Mouse (Mus musculus) testis, adult 2 months (tissue): ENCODE data around the gene Slc7a8. TPM values are rescaled to one million over a fixed set of nuclear protein-coding genes. Genes with fewer than 3 reads are reported as not detected.

Source experiments
- H3K27ac ChIP-seq: fragments of 200-500 bp; 2 replicates; pipeline ENCODE4 v1.5.1; 2012; ENCODE audit warnings: low read depth, low read length; ENCODE audit not compliant: control insufficient read depth, insufficient read depth
- H3K27me3 ChIP-seq: fragments of 200-500 bp; 2 replicates; pipeline ENCODE4 v1.6.1; 2012; ENCODE audit warnings: mild to moderate bottlenecking, low read length, moderate library complexity; ENCODE audit not compliant: control insufficient read depth, insufficient read depth
- H3K36me3 ChIP-seq: fragments of 200-500 bp; 2 replicates; pipeline ENCODE4 v1.6.1; 2012; ENCODE audit warnings: mild to moderate bottlenecking, low read length; ENCODE audit not compliant: control insufficient read depth, insufficient read depth
- H3K4me1 ChIP-seq: fragments of 200-500 bp; 2 replicates; pipeline ENCODE4 v1.6.1; 2012; ENCODE audit warnings: low read length; ENCODE audit not compliant: control insufficient read depth, insufficient read depth
- H3K4me3 ChIP-seq: fragments of 200-500 bp; 2 replicates; pipeline ENCODE4 v1.5.1; 2012; ENCODE audit warnings: low read depth, mild to moderate bottlenecking, low read length, moderate library complexity, mixed read lengths; ENCODE audit not compliant: control insufficient read depth
- CTCF ChIP-seq: fragments of 200-500 bp; IDR thresholded peaks from 2 replicates; pipeline ENCODE4 v1.5.1; 2012; ENCODE audit warnings: low read depth, mild to moderate bottlenecking, inconsistent platforms, low read length, moderate library complexity; ENCODE audit not compliant: control insufficient read depth, insufficient read depth, insufficient replicate concordance
- POLR2A ChIP-seq: fragments of 200-500 bp; IDR thresholded peaks from 2 replicates; pipeline ENCODE4 v1.6.1; 2012; ENCODE audit warnings: low read depth, mild to moderate bottlenecking, inconsistent platforms, low read length, moderate library complexity; ENCODE audit not compliant: control insufficient read depth
- polyA plus RNA-seq: library from polyadenylated mRNA; depleted of rRNA; stranded (reverse); fragments of >200 nt; gene quantifications from 2 replicates; pipeline ENCODE4 v1.2.3, GENCODE M21; 2012

The Slc7a8 gene
- polyA plus RNA-seq, 1 experiment = 27.5 TPM

DNA sequence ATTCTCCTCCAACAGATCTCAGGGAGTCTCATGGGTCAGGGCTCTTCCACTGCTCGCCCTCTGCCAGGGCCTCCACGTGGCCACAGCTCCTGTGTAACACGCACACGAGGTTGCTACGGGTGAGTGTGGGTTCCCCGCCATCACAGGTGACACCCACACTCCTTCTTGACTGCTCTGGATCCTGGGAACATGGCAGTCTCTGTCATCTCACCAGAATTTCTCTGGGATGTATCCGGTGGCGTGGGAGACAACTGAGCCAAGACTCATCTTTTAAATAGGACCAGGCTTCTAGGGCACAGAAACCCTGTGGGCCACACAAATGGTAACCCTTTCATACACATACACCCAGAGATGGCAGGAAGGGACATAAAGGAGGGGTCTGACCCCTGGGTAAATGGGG is 49.5 kb downstream of the Slc7a8 start:
- H3K4me3 ChIP-seq = no peak overlapping the region
- no peak for TF ChIP-seq CTCF
- TF ChIP-seq POLR2A = no peak
- no peak overlapping the region for H3K27ac ChIP-seq
- H3K4me1 ChIP-seq = no peaks in the 10 kb centered on the region
- no peaks in the 10 kb centered on the region for H3K36me3 ChIP-seq
- H3K27me3 ChIP-seq = no peaks in the 10 kb centered on the region

DNA sequence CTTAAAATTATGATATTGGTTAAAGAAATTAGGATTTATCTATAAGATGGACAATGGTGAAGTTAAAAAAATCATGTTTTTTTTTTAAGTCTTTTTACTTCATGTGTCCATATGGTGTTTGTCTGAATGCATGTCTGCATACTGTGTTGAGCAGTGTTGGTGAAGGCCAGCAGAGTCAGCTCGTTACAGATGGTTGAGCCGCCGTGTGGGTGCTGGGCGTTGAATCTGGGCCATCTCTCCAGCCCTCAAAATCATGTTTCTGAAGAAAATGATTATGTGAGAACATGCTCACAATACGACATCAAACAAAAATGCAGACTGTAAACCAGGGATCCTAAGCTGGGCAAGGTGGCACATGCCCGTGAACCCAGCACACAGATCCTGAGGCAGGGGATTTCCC is 51.4 kb downstream of the Slc7a8 start:
- Histone ChIP-seq H3K4me3 (no peak overlapping the region), H3K27me3 (no peaks in the 10 kb centered on the region), H3K36me3 (no peaks in the 10 kb centered on the region), H3K27ac (no peak overlapping the region), H3K4me1 (no peaks in the 10 kb centered on the region)
- TF ChIP-seq CTCF = no peak
- no peak for TF ChIP-seq POLR2A

- TF ChIP-seq CTCF (no peak), POLR2A (no peak)
- H3K27me3 ChIP-seq = no peaks in the 10 kb centered on the region
- H3K36me3 ChIP-seq = no peaks in the 10 kb centered on the region
- H3K4me3 ChIP-seq = no peak overlapping the region
- H3K4me1 ChIP-seq = no peaks in the 10 kb centered on the region
- H3K27ac ChIP-seq = no peak overlapping the region
These were observed 52.7 kb downstream of the Slc7a8 start for GRCm38 (mm10) chr14:54728823-54729653.

DNA sequence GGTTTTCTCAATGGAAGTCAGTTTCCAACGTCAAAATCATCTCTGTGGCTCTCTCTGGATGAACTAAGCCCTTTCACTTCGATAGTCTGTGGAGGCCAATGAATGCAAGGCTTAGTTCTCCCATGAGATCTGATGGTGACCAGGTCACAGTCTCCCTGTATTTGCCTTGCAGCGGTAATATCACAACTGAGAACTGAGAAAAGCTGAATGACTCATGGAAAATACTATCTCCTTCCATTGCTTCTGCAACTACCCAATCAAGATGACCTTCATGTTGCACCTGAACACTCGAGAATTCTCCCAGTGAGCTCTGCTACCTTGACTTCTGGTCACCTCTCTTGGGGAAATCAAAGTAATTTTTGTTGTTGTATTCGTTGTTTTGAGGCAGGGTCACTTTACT is 54.2 kb downstream of the Slc7a8 start:
- no peak overlapping the region for H3K4me3 ChIP-seq
- TF ChIP-seq POLR2A = no peak
- H3K27me3 ChIP-seq = no peaks in the 10 kb centered on the region
- no peak overlapping the region for H3K27ac ChIP-seq
- no peaks in the 10 kb centered on the region for H3K4me1 ChIP-seq
- H3K36me3 ChIP-seq = no peaks in the 10 kb centered on the region

DNA sequence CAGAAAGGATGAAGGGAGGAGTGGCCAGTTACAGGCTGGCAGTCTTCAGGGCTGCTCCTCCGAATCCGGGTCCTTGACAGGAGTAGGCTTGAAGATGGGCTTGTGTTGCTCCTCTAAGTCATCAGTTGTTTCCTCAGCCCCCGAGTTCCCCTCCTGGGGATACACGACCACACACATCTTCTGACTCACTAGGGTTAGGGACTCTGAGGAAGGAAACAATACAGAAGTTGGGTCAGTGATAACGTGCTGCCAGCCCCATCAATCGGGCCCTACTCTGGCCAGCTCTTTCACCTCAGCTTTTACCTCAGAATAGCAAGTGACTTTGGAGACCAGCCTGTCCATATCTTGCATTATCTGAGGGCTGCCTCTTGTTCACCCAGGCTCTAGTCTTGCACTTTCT is 57.7 kb downstream of the Slc7a8 start:
- Histone ChIP-seq H3K27ac (no peak overlapping the region), H3K4me1 (no peaks in the 10 kb centered on the region), H3K36me3 (no peaks in the 10 kb centered on the region), H3K27me3 (no peaks in the 10 kb centered on the region), H3K4me3 (no peak overlapping the region)
- TF ChIP-seq CTCF = no peak
- TF ChIP-seq POLR2A = no peak

GRCm38 (mm10) chr14:54721711-54722110 is 60.0 kb downstream of the Slc7a8 start:
- H3K4me1 ChIP-seq = no peaks in the 10 kb centered on the region
- H3K27ac ChIP-seq = no peak overlapping the region
- H3K4me3 ChIP-seq = no peak overlapping the region
- no peaks in the 10 kb centered on the region for H3K36me3 ChIP-seq
- no peak for TF ChIP-seq POLR2A
- TF ChIP-seq CTCF = no peak
- H3K27me3 ChIP-seq = no peaks in the 10 kb centered on the region

DNA sequence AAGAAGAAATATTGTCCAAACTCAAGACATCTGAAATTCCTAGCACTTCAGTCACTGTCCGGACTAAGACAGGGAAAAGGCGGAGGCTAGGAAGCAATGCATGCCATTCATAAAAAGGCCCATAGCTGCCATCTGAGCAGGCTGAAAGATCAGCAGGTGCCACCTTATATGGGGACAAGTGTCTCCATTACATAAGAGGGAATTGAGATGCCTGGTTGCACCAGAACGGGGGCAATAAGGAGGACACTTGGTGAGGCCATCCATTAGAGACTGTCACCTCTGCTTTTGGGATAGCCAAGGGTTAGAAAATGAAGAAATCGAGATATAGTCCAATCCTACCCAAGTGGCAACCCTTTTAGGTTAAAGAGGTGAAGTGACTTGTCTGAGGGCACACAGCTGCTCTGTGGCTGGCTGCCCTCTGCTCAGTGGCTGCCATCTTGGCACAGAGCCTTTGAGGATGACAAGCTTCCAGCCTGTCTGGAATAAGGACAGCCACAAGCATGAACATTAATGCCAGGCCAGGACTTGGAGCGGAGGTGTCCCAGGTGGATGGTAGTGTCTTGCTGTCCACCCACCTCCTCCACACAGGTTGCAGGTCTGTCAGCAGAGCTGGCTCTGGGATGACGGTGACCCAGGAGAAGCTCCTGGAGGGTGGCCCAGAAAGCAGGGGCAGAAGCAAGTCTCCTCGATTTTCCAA is 60.9 kb downstream of the Slc7a8 start:
- Histone ChIP-seq H3K27ac (no peak overlapping the region), H3K27me3 (no peaks in the 10 kb centered on the region), H3K4me1 (no peaks in the 10 kb centered on the region), H3K36me3 (no peaks in the 10 kb centered on the region), H3K4me3 (no peak overlapping the region)
- no peak for TF ChIP-seq CTCF
- no peak for TF ChIP-seq POLR2A

- H3K27me3 ChIP-seq = no peaks in the 10 kb centered on the region
- no peak overlapping the region for H3K4me3 ChIP-seq
- H3K27ac ChIP-seq = no peak overlapping the region
- no peaks in the 10 kb centered on the region for H3K4me1 ChIP-seq
- TF ChIP-seq POLR2A (no peak), CTCF (no peak)
- H3K36me3 ChIP-seq = no peaks in the 10 kb centered on the region
These were observed 61.7 kb downstream of the Slc7a8 start for GRCm38 (mm10) chr14:54720041-54720440.
